Mouse (Mus musculus): ENCODE results near the gene Tfb1m. TPM values are rescaled to one million over a fixed set of nuclear protein-coding genes. Genes with fewer than 3 reads are reported as not detected.
A peak's percentile ranks its signal among the peaks of the same experiment; 100 is the strongest.

The Tfb1m gene
- polyA plus RNA-seq, 1 experiment from 2014 or later = 9.6 TPM

GRCm38 (mm10) chr17:3541033-3541432 is 16.5 kb downstream of the Tfb1m start:
- no peak overlapping the region for H3K27ac ChIP-seq (replicated peaks)
- no peak overlapping the region for H3K4me3 ChIP-seq (ENCODE audit: low read depth, low read length)
- ATAC-seq (ENCODE audit: low FRiP score, low TSS enrichment) (no peak), DNase-seq (ENCODE audit: low spot score) (no peak)
- WGBS = 79% methylated on average over 5 of the region's 5 CpGs
- peaks cover 3% of the 10 kb centered on the region; the same call in 1 of the 2 replicates for H3K36me3 ChIP-seq (ENCODE audit: control insufficient read depth, insufficient read depth, low read length)
- H3K9me3 ChIP-seq (ENCODE audit: control insufficient read depth, low read length) = no peaks in the 10 kb centered on the region
- H3K4me2 ChIP-seq (replicated peaks; ENCODE audit: low read depth) = no peak overlapping the region
- TF ChIP-seq CTCF (IDR thresholded peaks at IDR 0.05; ENCODE audit: low read depth) (no peak), EP300 (optimal IDR thresholded peaks at IDR 0.05) (no peak)
- H3K9ac ChIP-seq (ENCODE audit: low read length) = no peak overlapping the region
- no peaks in the 10 kb centered on the region for H3K4me1 ChIP-seq (replicated peaks; ENCODE audit: control insufficient read depth, insufficient read depth)
- no peaks in the 10 kb centered on the region for H3K27me3 ChIP-seq (ENCODE audit: control insufficient read depth, insufficient read depth, low read length)

- Histone ChIP-seq H3K9me3 (ENCODE audit: control insufficient read depth, low read length) (no peaks in the 10 kb centered on the region), H3K27me3 (ENCODE audit: control insufficient read depth, insufficient read depth, low read length) (no peaks in the 10 kb centered on the region), H3K4me2 (replicated peaks; ENCODE audit: low read depth) (no peak overlapping the region), H3K27ac (replicated peaks) (no peak overlapping the region), H3K36me3 (ENCODE audit: control insufficient read depth, insufficient read depth, low read length) (peaks cover 6% of the 10 kb centered on the region), H3K4me1 (replicated peaks; ENCODE audit: control insufficient read depth, insufficient read depth) (no peaks in the 10 kb centered on the region), H3K9ac (ENCODE audit: low read length) (no peak overlapping the region), H3K4me3 (ENCODE audit: low read depth, low read length) (no peak overlapping the region)
- no peak for ATAC-seq (ENCODE audit: low FRiP score, low TSS enrichment)
- TF ChIP-seq EP300 (optimal IDR thresholded peaks at IDR 0.05) (no peak), CTCF (IDR thresholded peaks at IDR 0.05; ENCODE audit: low read depth) (no peak)
- WGBS = 92% methylated on average over 2 of the region's 2 CpGs
- DNase-seq (ENCODE audit: low spot score) = no peak
These were observed 17.3 kb downstream of the Tfb1m start for GRCm38 (mm10) chr17:3540304-3540703.

GRCm38 (mm10) chr17:3533425-3533824 is 24.2 kb downstream of the Tfb1m start:
- no peaks in the 10 kb centered on the region for H3K9me3 ChIP-seq (ENCODE audit: control insufficient read depth, low read length)
- H3K27me3 ChIP-seq (ENCODE audit: control insufficient read depth, insufficient read depth, low read length) = no peaks in the 10 kb centered on the region
- TF ChIP-seq CTCF (IDR thresholded peaks at IDR 0.05; ENCODE audit: low read depth) (peak; percentile 73), EP300 (optimal IDR thresholded peaks at IDR 0.05) (no peak)
- no peak overlapping the region for H3K4me3 ChIP-seq (ENCODE audit: low read depth, low read length)
- no peaks in the 10 kb centered on the region for H3K4me1 ChIP-seq (replicated peaks; ENCODE audit: control insufficient read depth, insufficient read depth)
- H3K4me2 ChIP-seq (replicated peaks; ENCODE audit: low read depth) = no peak overlapping the region
- WGBS = 21% methylated on average over 1 of the region's 1 CpGs
- no peak overlapping the region for H3K27ac ChIP-seq (replicated peaks)
- DNase-seq (ENCODE audit: low spot score) = no peak
- ATAC-seq (ENCODE audit: low FRiP score, low TSS enrichment) = no peak
- peaks cover 3% of the 10 kb centered on the region; the same call in 1 of the 2 replicates for H3K36me3 ChIP-seq (ENCODE audit: control insufficient read depth, insufficient read depth, low read length)
- H3K9ac ChIP-seq (ENCODE audit: low read length) = no peak overlapping the region

- TF ChIP-seq EP300 (optimal IDR thresholded peaks at IDR 0.05) = no peak
- TF ChIP-seq CTCF (IDR thresholded peaks at IDR 0.05; ENCODE audit: low read depth) = no peak
- Histone ChIP-seq H3K4me1 (replicated peaks; ENCODE audit: control insufficient read depth, insufficient read depth) (no peaks in the 10 kb centered on the region), H3K27me3 (ENCODE audit: control insufficient read depth, insufficient read depth, low read length) (no peaks in the 10 kb centered on the region), H3K27ac (replicated peaks) (no peak within 1 kb of the TSS), H3K9ac (ENCODE audit: low read length) (no peak within 1 kb of the TSS), H3K9me3 (ENCODE audit: control insufficient read depth, low read length) (no peaks in the 10 kb centered on the region), H3K4me2 (replicated peaks; ENCODE audit: low read depth) (no peak within 1 kb of the TSS), H3K36me3 (ENCODE audit: control insufficient read depth, insufficient read depth, low read length) (peaks cover 3% of the 10 kb centered on the region; the same call in 1 of the 2 replicates), H3K4me3 (ENCODE audit: low read depth, low read length) (no peak within 1 kb of the TSS)
- ATAC-seq (ENCODE audit: low FRiP score, low TSS enrichment) (no peak), DNase-seq (ENCODE audit: low spot score) (no peak)
- 93% methylated on average over 4 of the region's 4 CpGs for WGBS
These were observed 25.3 kb downstream of the Tfb1m start, which contains the start of gene Cldn20 for GRCm38 (mm10) chr17:3532254-3532653. Cldn20 (plus strand) TSS chr17:3532554.

- H3K4me2 ChIP-seq (replicated peaks; ENCODE audit: low read depth) = no peak overlapping the region
- H3K9me3 ChIP-seq (ENCODE audit: control insufficient read depth, low read length) = no peaks in the 10 kb centered on the region
- no peak overlapping the region for H3K4me3 ChIP-seq (ENCODE audit: low read depth, low read length)
- WGBS = 77% methylated on average over 1 of the region's 1 CpGs
- peaks cover 3% of the 10 kb centered on the region; the same call in 1 of the 2 replicates for H3K36me3 ChIP-seq (ENCODE audit: control insufficient read depth, insufficient read depth, low read length)
- no peaks in the 10 kb centered on the region for H3K27me3 ChIP-seq (ENCODE audit: control insufficient read depth, insufficient read depth, low read length)
- no peak overlapping the region for H3K9ac ChIP-seq (ENCODE audit: low read length)
- no peaks in the 10 kb centered on the region for H3K4me1 ChIP-seq (replicated peaks; ENCODE audit: control insufficient read depth, insufficient read depth)
- no peak overlapping the region for H3K27ac ChIP-seq (replicated peaks)
- no peak for ATAC-seq (ENCODE audit: low FRiP score, low TSS enrichment)
- no peak for TF ChIP-seq EP300 (optimal IDR thresholded peaks at IDR 0.05)
- no peak for TF ChIP-seq CTCF (IDR thresholded peaks at IDR 0.05; ENCODE audit: low read depth)
- DNase-seq (ENCODE audit: low spot score) = no peak
These were observed 25.9 kb downstream of the Tfb1m start for GRCm38 (mm10) chr17:3531641-3532040.

- Histone ChIP-seq H3K27me3 (ENCODE audit: control insufficient read depth, insufficient read depth, low read length) (no peaks in the 10 kb centered on the region), H3K9me3 (ENCODE audit: control insufficient read depth, low read length) (no peaks in the 10 kb centered on the region), H3K27ac (replicated peaks) (no peak overlapping the region), H3K9ac (ENCODE audit: low read length) (no peak overlapping the region), H3K36me3 (ENCODE audit: control insufficient read depth, insufficient read depth, low read length) (peaks cover 2% of the 10 kb centered on the region; the same call in 1 of the 2 replicates), H3K4me1 (replicated peaks; ENCODE audit: control insufficient read depth, insufficient read depth) (no peaks in the 10 kb centered on the region), H3K4me2 (replicated peaks; ENCODE audit: low read depth) (no peak overlapping the region), H3K4me3 (ENCODE audit: low read depth, low read length) (no peak overlapping the region)
- DNase-seq (ENCODE audit: low spot score) (no peak), ATAC-seq (ENCODE audit: low FRiP score, low TSS enrichment) (no peak)
- 69% methylated on average over 7 of the region's 7 CpGs for WGBS
- TF ChIP-seq EP300 (optimal IDR thresholded peaks at IDR 0.05) (no peak), CTCF (IDR thresholded peaks at IDR 0.05; ENCODE audit: low read depth) (no peak)
These were observed 27.0 kb downstream of the Tfb1m start for GRCm38 (mm10) chr17:3530549-3530948.
